Mouse (Mus musculus) lung, adult 2 months (tissue): ENCODE measurements around the gene Tinf2.

ENCODE experiments used
- CTCF ChIP-seq: fragments of 200-500 bp; IDR thresholded peaks from 2 replicates; pipeline ENCODE4 v1.5.1; 2011; ENCODE audit warnings: mild to moderate bottlenecking, low read length, control low read depth; ENCODE audit not compliant: insufficient read depth
- POLR2A ChIP-seq: fragments of 200-500 bp; IDR thresholded peaks from 2 replicates; pipeline ENCODE4 v1.6.1; 2011; ENCODE audit warnings: low read depth, mild to moderate bottlenecking, control low read depth, low read length, borderline replicate concordance; ENCODE audit errors: extremely low read depth

DNA sequence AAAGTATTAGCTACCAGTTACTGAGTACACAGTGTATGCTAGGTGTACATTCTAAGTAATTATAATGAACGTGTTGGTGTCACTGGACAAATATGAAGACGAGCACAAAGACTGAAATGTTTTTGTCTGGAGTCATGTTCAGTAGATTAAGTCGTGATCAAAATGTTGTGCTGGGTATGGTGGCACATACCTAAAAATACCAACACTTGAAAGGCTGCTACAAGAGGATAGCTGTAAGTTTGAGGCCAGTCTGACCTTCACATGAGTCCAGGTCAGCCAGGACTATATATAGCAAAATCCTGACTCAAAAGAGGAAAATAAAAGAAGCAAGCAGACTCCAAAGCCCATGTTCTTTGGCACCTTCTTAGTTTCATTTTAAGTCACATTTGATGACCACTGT lies 24.7 kb downstream of the Tinf2 start:
- TF ChIP-seq POLR2A (no peak), CTCF (no peak)
